Mouse (Mus musculus): ENCODE measurements around the gene Zfp128. TPM values are rescaled to one million over a fixed set of nuclear protein-coding genes. Genes with fewer than 3 reads are reported as not detected.

Gene Zfp128
- polyA plus RNA-seq, 1 experiment from 2014 or later = 3.3 TPM

GRCm38 (mm10) chr7:12887585-12887984, 6.6 kb downstream of the Zfp128 start:
- Histone ChIP-seq H3K9me3 (replicated peaks; ENCODE audit: control insufficient read depth, low read length) (no peaks in the 10 kb centered on the region), H3K4me1 (ENCODE audit: control insufficient read depth, insufficient read depth, low read length) (no peaks in the 10 kb centered on the region), H3K27ac (ENCODE audit: low read length) (no peak overlapping the region), H3K9ac (ENCODE audit: low read length) (no peak overlapping the region), H3K4me3 (replicated peaks; ENCODE audit: low read length) (no peak overlapping the region), H3K4me2 (ENCODE audit: low read depth, low read length) (no peak overlapping the region), H3K27me3 (ENCODE audit: control insufficient read depth, insufficient read depth, low read length) (no peaks in the 10 kb centered on the region), H3K36me3 (ENCODE audit: control insufficient read depth, insufficient read depth, low read length) (peaks cover 26% of the 10 kb centered on the region)
- ATAC-seq (ENCODE audit: insufficient read depth, low FRiP score) = no peak
- 87% methylated on average over 5 of the region's 5 CpGs for WGBS

- H3K4me2 ChIP-seq (ENCODE audit: low read depth, low read length) = no peak overlapping the region
- H3K27ac ChIP-seq (ENCODE audit: low read length) = no peak overlapping the region
- no peaks in the 10 kb centered on the region for H3K27me3 ChIP-seq (ENCODE audit: control insufficient read depth, insufficient read depth, low read length)
- H3K9me3 ChIP-seq (replicated peaks; ENCODE audit: control insufficient read depth, low read length) = no peaks in the 10 kb centered on the region
- H3K4me1 ChIP-seq (ENCODE audit: control insufficient read depth, insufficient read depth, low read length) = no peaks in the 10 kb centered on the region
- no peak for ATAC-seq (ENCODE audit: insufficient read depth, low FRiP score)
- H3K4me3 ChIP-seq (replicated peaks; ENCODE audit: low read length) = no peak overlapping the region
- H3K36me3 ChIP-seq (ENCODE audit: control insufficient read depth, insufficient read depth, low read length) = peaks cover 18% of the 10 kb centered on the region
- no peak overlapping the region for H3K9ac ChIP-seq (ENCODE audit: low read length)
- WGBS = 93% methylated on average over 14 of the region's 14 CpGs
Observed at GRCm38 (mm10) chr7:12890928-12891327, 10.0 kb downstream of the Zfp128 start.

- H3K9ac ChIP-seq (ENCODE audit: low read length) = no peak overlapping the region
- no peak overlapping the region for H3K27ac ChIP-seq (ENCODE audit: low read length)
- ATAC-seq (ENCODE audit: insufficient read depth, low FRiP score) = no peak
- H3K4me2 ChIP-seq (ENCODE audit: low read depth, low read length) = no peak overlapping the region
- H3K36me3 ChIP-seq (ENCODE audit: control insufficient read depth, insufficient read depth, low read length) = peaks cover 16% of the 10 kb centered on the region
- no peaks in the 10 kb centered on the region for H3K9me3 ChIP-seq (replicated peaks; ENCODE audit: control insufficient read depth, low read length)
- H3K4me1 ChIP-seq (ENCODE audit: control insufficient read depth, insufficient read depth, low read length) = no peaks in the 10 kb centered on the region
- H3K27me3 ChIP-seq (ENCODE audit: control insufficient read depth, insufficient read depth, low read length) = no peaks in the 10 kb centered on the region
- no peak overlapping the region for H3K4me3 ChIP-seq (replicated peaks; ENCODE audit: low read length)
- 72% methylated on average over 1 of the region's 1 CpGs for WGBS
Observed at GRCm38 (mm10) chr7:12891334-12891733, 10.4 kb downstream of the Zfp128 start.

- Histone ChIP-seq H3K9ac (ENCODE audit: low read length) (peak within 1 kb of the TSS; percentile 81), H3K4me2 (ENCODE audit: low read depth, low read length) (peak within 1 kb of the TSS; percentile 53), H3K4me1 (ENCODE audit: control insufficient read depth, insufficient read depth, low read length) (peaks cover 7% of the 10 kb centered on the region), H3K4me3 (replicated peaks; ENCODE audit: low read length) (peak within 1 kb of the TSS; percentile 80), H3K9me3 (replicated peaks; ENCODE audit: control insufficient read depth, low read length) (no peaks in the 10 kb centered on the region), H3K36me3 (ENCODE audit: control insufficient read depth, insufficient read depth, low read length) (no peaks in the 10 kb centered on the region), H3K27ac (ENCODE audit: low read length) (peak within 1 kb of the TSS; percentile 38; the same call in 1 of the 2 replicates), H3K27me3 (ENCODE audit: control insufficient read depth, insufficient read depth, low read length) (no peaks in the 10 kb centered on the region)
- ATAC-seq (ENCODE audit: insufficient read depth, low FRiP score) = peak; percentile 99
- 5% methylated on average over 36 of the region's 36 CpGs for WGBS
Observed at GRCm38 (mm10) chr7:12897655-12898410, 16.9 kb downstream of the Zfp128 start, which contains the start of gene Zscan22. TSS of gene Zscan22 (plus strand) at chr7:12897815.

- 87% methylated on average over 5 of the region's 5 CpGs for WGBS
Observed at GRCm38 (mm10) chr7:12901517-12901916, 20.5 kb downstream of the Zfp128 start.

GRCm38 (mm10) chr7:12903623-12904022, 22.6 kb downstream of the Zfp128 start:
- Histone ChIP-seq H3K4me1 (ENCODE audit: control insufficient read depth, insufficient read depth, low read length) (peaks cover 4% of the 10 kb centered on the region), H3K4me3 (replicated peaks; ENCODE audit: low read length) (no peak overlapping the region), H3K9me3 (replicated peaks; ENCODE audit: control insufficient read depth, low read length) (no peaks in the 10 kb centered on the region), H3K4me2 (ENCODE audit: low read depth, low read length) (no peak overlapping the region), H3K27ac (ENCODE audit: low read length) (no peak overlapping the region), H3K27me3 (ENCODE audit: control insufficient read depth, insufficient read depth, low read length) (no peaks in the 10 kb centered on the region), H3K36me3 (ENCODE audit: control insufficient read depth, insufficient read depth, low read length) (peaks cover 5% of the 10 kb centered on the region; the same call in 1 of the 2 replicates), H3K9ac (ENCODE audit: low read length) (no peak overlapping the region)
- WGBS = 53% methylated on average over 10 of the region's 10 CpGs
- ATAC-seq (ENCODE audit: insufficient read depth, low FRiP score) = no peak

More at GRCm38 (mm10) chr7:12901517-12901916, 20.5 kb downstream of the Zfp128 start:
- no peaks in the 10 kb centered on the region for H3K36me3 ChIP-seq (ENCODE audit: control insufficient read depth, insufficient read depth, low read length)
- H3K27ac ChIP-seq (ENCODE audit: low read length) = no peak overlapping the region
- H3K4me1 ChIP-seq (ENCODE audit: control insufficient read depth, insufficient read depth, low read length) = peaks cover 7% of the 10 kb centered on the region
- H3K27me3 ChIP-seq (ENCODE audit: control insufficient read depth, insufficient read depth, low read length) = no peaks in the 10 kb centered on the region
- H3K4me2 ChIP-seq (ENCODE audit: low read depth, low read length) = no peak overlapping the region
- no peak for ATAC-seq (ENCODE audit: insufficient read depth, low FRiP score)
- H3K9ac ChIP-seq (ENCODE audit: low read length) = no peak overlapping the region
- H3K4me3 ChIP-seq (replicated peaks; ENCODE audit: low read length) = no peak overlapping the region
- no peaks in the 10 kb centered on the region for H3K9me3 ChIP-seq (replicated peaks; ENCODE audit: control insufficient read depth, low read length)

GRCm38 (mm10) chr7:12905146-12905545, 24.2 kb downstream of the Zfp128 start:
- Histone ChIP-seq H3K4me1 (ENCODE audit: control insufficient read depth, insufficient read depth, low read length) (no peaks in the 10 kb centered on the region), H3K9ac (ENCODE audit: low read length) (no peak overlapping the region), H3K27me3 (ENCODE audit: control insufficient read depth, insufficient read depth, low read length) (no peaks in the 10 kb centered on the region), H3K27ac (ENCODE audit: low read length) (no peak overlapping the region), H3K4me3 (replicated peaks; ENCODE audit: low read length) (no peak overlapping the region), H3K9me3 (replicated peaks; ENCODE audit: control insufficient read depth, low read length) (no peaks in the 10 kb centered on the region), H3K36me3 (ENCODE audit: control insufficient read depth, insufficient read depth, low read length) (peaks cover 6% of the 10 kb centered on the region; the same call in 1 of the 2 replicates), H3K4me2 (ENCODE audit: low read depth, low read length) (no peak overlapping the region)
- ATAC-seq (ENCODE audit: insufficient read depth, low FRiP score) = no peak
- WGBS = 88% methylated on average over 1 of the region's 1 CpGs

- H3K4me1 ChIP-seq (ENCODE audit: control insufficient read depth, insufficient read depth, low read length) = no peaks in the 10 kb centered on the region
- H3K27ac ChIP-seq (ENCODE audit: low read length) = peak overlapping the region; percentile 91
- WGBS = 39% methylated on average over 7 of the region's 7 CpGs
- peak overlapping the region; percentile 76 for H3K9ac ChIP-seq (ENCODE audit: low read length)
- no peaks in the 10 kb centered on the region for H3K27me3 ChIP-seq (ENCODE audit: control insufficient read depth, insufficient read depth, low read length)
- H3K4me3 ChIP-seq (replicated peaks; ENCODE audit: low read length) = peak overlapping the region; percentile 58
- ATAC-seq (ENCODE audit: insufficient read depth, low FRiP score) = peak; percentile 24; the same call in 1 of the 2 replicates
- peak overlapping the region; percentile 48 for H3K4me2 ChIP-seq (ENCODE audit: low read depth, low read length)
- peaks cover 6% of the 10 kb centered on the region; the same call in 1 of the 2 replicates for H3K36me3 ChIP-seq (ENCODE audit: control insufficient read depth, insufficient read depth, low read length)
- no peaks in the 10 kb centered on the region for H3K9me3 ChIP-seq (replicated peaks; ENCODE audit: control insufficient read depth, low read length)
Observed at GRCm38 (mm10) chr7:12909498-12909962, 28.6 kb downstream of the Zfp128 start.

GRCm38 (mm10) chr7:12910181-12910668, 29.2 kb downstream of the Zfp128 start:
- ATAC-seq (ENCODE audit: insufficient read depth, low FRiP score) = peak; percentile 85
- Histone ChIP-seq H3K4me2 (ENCODE audit: low read depth, low read length) (peak overlapping the region; percentile 48), H3K9me3 (replicated peaks; ENCODE audit: control insufficient read depth, low read length) (no peaks in the 10 kb centered on the region), H3K36me3 (ENCODE audit: control insufficient read depth, insufficient read depth, low read length) (peaks cover 6% of the 10 kb centered on the region; the same call in 1 of the 2 replicates), H3K4me1 (ENCODE audit: control insufficient read depth, insufficient read depth, low read length) (no peaks in the 10 kb centered on the region), H3K4me3 (replicated peaks; ENCODE audit: low read length) (peak overlapping the region; percentile 58), H3K9ac (ENCODE audit: low read length) (peak overlapping the region; percentile 76), H3K27me3 (ENCODE audit: control insufficient read depth, insufficient read depth, low read length) (no peaks in the 10 kb centered on the region), H3K27ac (ENCODE audit: low read length) (peak overlapping the region; percentile 91)
- 5% methylated on average over 19 of the region's 19 CpGs for WGBS
